In genomic region chr4:106790218-106790617, GRCm38 (mm10) we compare ENCODE assay signal across 9 mouse cellular contexts. TPM values are rescaled to one million over a fixed set of nuclear protein-coding genes. Genes with fewer than 3 reads are reported as not detected.
"Had no signal": no experiment of that assay in that cellular context is flagged by ENCODE, and none has a peak within 500 bp of the region (broad histone marks: within the 10 kb centered on the region; RNA-seq: fewer than 3 reads in every experiment).

No protein-coding gene starts in this region.

RNA-seq across cellular contexts. Expression of gene Fam151a, which starts 56.5 kb away (rescaled TPM):
- total RNA-seq: megakaryocyte progenitor cell, adult 5-6 weeks had no signal
- polyA plus RNA-seq: macrophage; midbrain, embryonic 11.5 days; midbrain, embryonic 13.5 days; midbrain, embryonic 15.5 days; myocyte; neural tube, embryonic 11.5 days; neural tube, embryonic 13.5 days; neural tube, embryonic 15.5 days had no signal

RNA-seq across cellular contexts. Expression of gene Mroh7, which starts 59.5 kb away (rescaled TPM):
- total RNA-seq: megakaryocyte progenitor cell, adult 5-6 weeks had no signal
- polyA plus RNA-seq: macrophage; myocyte; neural tube, embryonic 11.5 days had no signal
